Mouse (Mus musculus): ENCODE data around the gene Exd2.

DNA sequence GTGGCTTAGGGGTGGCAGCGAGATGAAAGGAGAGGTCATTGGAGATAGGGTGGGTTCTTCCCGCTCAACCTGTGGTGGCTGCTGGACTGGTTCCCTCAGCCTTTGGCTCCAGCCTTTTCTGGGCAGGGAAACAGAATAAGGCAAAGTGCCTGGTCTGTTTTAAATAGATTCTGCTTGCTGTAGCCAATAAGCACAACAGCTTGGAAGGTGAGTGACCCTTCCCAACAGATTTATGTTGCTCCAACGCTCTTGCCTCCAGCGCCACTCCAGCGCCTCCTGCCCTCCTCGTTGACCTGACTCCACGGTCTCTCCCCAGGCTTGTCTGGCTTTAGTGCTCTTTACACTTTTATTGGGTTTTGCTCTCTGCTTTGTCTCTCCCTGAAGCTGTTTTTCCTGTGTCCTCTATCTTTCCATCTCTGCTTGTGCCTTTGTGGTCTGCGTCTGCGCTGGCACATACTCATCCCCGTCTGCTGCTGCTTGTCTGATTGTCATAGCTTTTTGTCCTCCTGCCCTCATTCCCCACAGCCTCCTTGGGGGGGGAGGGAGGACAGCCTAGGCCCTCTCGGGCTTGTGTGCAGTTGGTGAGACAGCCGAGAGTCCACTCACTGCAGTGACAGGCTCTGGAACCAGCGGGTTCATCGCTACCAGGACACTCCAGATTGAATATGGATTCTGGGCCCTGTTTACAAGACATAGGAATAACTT lies 44.3 kb downstream of the Exd2 start:
- no peak for TF ChIP-seq POLR2A (IDR thresholded peaks at IDR 0.05; ENCODE audit: insufficient read length, low read depth)
- no peak for TF ChIP-seq MAX (IDR thresholded peaks at IDR 0.05; ENCODE audit: low read depth)
- no peak for TF ChIP-seq E2F4 (IDR thresholded peaks at IDR 0.05; ENCODE audit: insufficient read depth)
- TF ChIP-seq MYOD1 (IDR thresholded peaks at IDR 0.05; ENCODE audit: control insufficient read depth in 1 of 3, insufficient read length in 2 of 3, low read depth in 2 of 3): no peak
- no peak for TF ChIP-seq MYOG (IDR thresholded peaks at IDR 0.05; ENCODE audit: control insufficient read depth in 1 of 3, insufficient read depth in 1 of 3, insufficient read length in 2 of 3, low read depth in 2 of 3)
